Mouse (Mus musculus) heart, postnatal 14 days (tissue): Measurements from ENCODE around the gene Ralgps2. TPM values are rescaled to one million over a fixed set of nuclear protein-coding genes. Genes with fewer than 3 reads are reported as not detected.

ENCODE experiments used
- DNase-seq, 2 experiments: peaks; one replicate each; pipeline ENCODE4 v3.0.0; 2021 to 2022
- intact Hi-C: fragments of 180-260 bp; cut with DNase I; formaldehyde crosslinking; loops from one replicate; pipeline ENCODE4 v1.15.1; 2025
- long read RNA-seq, 2 experiments: library from polyadenylated mRNA; stranded (forward); transcript quantifications; one replicate each; pipeline ENCODE4 v2.0.0; 2021
- total RNA-seq, 2 experiments: library from RNA; stranded (reverse); gene quantifications; 2 replicates each; pipeline ENCODE4 v1.2.3; 2021

Ralgps2 gene
- total RNA-seq = 10 to 100 TPM; 16.3 to 17.1 TPM
- long read RNA-seq, experiment 1, full-length matches to known transcripts = 9 of 10 reads
- long read RNA-seq, experiment 1, partial matches to known transcripts = 1 of 10 reads
- long read RNA-seq, experiment 1, other reads (novel, unspliced or antisense) = 0 of 10 reads
- long read RNA-seq, experiment 2, full-length matches to known transcripts = 11 of 16 reads
- long read RNA-seq, experiment 2, partial matches to known transcripts = 0 of 16 reads
- long read RNA-seq, experiment 2, other reads (novel, unspliced or antisense) = 5 of 16 reads

DNA sequence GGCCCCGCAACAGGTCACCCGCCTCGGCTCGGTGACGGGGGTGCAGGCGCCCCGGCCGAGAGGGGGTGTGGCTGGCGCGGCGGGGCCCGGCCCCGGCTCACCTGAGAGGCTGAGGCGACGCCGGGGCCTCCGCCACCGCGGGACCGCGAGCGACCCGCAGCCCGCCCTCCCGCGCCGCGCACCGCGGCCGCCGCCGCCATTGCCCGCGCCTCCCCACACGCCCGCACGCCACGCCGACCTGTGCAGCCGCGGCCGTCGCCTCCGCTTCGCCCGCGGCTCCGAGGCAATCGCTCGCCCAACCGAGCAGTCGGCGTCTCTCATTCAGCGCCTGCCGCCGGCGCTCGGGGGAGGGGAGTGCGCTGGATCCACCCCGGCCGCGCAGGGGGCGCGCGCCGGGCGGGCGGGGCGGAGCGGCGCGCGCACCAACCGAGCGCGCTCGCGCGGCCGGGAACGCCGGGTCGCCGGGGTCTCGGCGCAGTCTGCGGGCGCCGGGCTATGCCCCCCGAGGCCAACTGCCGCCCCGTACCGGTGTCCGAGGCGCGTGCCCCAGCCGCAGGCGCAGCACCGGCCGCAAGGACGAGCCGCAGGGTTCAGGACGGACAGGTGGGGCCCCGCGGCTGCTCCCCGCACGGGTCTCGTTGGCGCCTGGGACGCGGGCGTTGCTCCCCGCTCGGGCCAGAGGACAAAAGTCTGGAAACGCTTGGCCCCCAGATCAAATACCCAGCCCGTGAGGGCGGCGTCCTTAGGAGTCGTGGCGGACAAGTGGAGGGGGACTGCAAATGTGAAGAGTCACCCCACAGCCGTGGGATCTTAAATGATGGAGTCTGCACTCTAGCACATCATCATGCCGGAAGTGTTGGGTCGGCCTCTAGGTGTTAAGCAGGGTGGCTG is at the start of gene Ralgps2:
Gene Ralgps2 (minus strand): TSS at position 376 of the 891 bp plus-strand sequence.
- intact Hi-C loops = no loop called here
- peak; percentile 66 to 76 for DNase-seq

DNA sequence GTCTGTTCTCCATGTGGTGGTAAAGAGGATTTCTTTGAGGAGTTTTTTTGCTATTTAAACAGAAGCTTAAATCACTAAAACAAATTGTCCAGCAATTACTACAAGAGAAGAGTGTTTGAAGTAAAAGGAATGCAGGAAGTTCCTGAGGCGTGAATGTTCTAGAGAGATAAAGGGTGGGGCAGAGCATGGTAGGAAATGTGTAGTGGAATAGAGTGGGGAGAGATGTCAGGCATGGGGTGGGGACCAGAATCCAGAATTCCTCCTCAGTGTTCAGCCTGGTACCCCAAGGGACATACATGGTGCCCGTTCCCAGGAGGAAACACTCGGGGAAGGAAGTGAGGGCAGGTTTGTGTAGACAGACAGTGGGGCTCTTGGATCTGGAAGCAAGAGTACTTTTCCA is 48.1 kb upstream of the Ralgps2 start:
- DNase-seq = no peak
- intact Hi-C loops = no loop called here

DNA sequence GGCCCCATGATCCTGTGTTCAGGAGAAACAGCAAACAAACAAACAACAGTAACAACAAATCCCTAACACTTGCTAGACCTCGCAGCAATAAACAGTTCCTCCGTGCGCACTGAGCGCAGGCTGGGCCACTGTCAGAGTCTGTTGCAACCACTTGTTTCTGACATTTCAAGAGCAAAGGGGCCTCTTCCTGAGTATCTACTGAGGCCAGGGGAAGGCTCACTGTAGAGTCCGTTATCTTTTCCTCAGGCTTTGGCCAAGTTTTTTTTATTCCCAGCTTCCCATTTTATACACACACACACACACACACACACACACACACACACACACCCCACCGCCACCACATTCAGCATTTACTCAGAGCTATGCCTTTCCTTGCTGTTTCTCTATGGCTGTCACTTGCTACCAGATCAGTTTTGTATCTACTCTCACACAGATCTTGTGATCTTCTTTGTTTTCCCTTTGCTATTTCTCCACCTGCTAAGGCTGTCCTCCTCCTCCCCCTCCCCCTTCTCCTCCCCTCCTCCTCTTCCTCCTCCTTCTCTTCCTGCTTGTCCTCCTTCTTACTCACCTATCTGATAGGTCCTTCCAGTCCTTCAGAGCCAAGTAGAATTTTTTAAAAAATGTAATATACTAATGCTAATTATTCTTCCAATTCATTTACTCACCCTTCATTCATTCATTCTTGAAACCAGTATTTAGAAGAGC is 47.4 kb upstream of the Ralgps2 start:
- intact Hi-C loops = no loop called here
- no peak for DNase-seq

DNA sequence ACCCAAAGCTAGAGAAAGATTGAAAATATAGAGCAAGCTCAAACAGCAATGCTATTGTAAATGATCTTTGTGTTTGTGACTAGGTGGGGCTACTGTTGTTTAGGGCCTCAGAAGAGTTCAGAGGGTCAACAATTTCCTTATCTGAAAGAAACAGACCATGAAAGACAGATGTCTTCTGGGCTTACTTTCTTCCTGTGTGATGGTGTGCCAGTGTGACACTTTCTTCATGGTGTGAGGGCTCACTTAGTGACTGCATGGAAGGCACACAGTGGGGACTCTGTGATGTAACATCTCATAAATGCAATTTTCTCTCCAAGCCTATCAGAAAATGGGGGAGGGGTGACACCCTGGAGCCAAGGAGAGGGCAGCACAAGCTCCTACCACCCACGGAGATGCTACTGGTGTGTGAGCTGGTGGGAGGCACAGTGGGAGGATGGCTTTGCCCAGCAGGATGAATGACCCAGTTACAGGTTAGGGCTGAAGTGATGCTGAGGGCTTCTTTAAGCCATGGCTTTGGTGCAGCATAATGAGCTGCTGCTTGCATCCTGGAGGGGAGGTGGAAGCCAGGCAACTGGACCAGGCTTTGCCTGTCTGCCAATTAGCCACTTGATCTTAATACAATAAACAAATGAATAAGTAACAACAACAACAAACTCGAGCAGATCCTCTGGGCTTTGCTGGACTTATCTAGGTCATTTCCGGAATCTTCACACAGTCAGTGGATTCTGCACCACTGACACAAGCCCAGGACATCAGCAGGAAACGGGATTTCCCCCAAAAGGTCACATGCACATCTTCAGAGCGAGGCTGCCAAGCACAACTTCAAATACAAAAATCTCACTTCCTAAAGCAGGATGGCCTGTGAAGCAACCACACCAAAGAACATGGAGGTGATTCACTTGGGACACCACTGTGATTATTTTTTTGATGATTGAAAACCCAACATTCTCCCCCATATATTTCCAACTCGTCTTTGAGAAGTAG is 46.5 kb upstream of the Ralgps2 start:
- no peak for DNase-seq
- intact Hi-C loops = no loop called here

DNA sequence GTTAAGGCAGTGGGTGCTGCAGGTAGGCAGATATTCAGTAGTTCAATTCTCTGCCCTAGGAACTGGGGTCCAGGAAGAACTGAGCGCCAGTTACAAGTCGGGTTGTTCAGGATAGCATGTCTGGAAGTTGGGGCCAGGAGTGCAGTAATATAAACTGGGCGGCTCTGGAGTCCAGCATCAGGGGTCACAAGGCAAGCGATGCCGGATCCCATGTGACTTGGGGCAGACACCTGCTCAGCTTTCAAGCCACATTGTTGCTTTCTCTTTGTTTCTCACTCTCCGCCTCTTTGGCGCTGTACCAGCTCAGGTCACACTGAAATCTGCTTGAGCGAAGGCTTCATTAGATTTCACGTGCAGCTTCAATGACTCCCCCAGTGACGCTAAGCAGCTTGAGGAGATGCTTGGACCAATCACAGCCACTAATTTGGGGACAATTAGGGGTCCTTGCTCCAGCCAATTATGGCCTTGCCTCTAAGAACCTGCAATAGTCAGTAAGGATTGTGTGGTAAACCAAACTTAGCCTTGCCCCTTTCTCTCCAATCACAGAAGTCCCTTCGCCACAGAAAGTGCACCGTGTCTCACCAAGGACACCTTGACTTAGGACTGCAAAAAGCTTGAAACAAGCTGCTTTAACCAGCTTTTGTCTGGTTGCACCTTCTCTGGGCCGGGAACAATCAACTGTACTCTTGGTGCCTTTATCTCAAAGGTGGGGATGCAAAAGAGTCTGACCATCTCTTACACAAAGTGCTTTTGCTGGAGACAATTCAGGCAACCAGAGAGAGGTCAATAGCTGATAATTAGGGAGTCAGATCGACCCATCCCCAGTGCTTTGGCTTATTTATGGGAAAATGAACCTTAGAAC is 43.8 kb upstream of the Ralgps2 start:
- DNase-seq = no peak
- intact Hi-C loops = no loop called here

DNA sequence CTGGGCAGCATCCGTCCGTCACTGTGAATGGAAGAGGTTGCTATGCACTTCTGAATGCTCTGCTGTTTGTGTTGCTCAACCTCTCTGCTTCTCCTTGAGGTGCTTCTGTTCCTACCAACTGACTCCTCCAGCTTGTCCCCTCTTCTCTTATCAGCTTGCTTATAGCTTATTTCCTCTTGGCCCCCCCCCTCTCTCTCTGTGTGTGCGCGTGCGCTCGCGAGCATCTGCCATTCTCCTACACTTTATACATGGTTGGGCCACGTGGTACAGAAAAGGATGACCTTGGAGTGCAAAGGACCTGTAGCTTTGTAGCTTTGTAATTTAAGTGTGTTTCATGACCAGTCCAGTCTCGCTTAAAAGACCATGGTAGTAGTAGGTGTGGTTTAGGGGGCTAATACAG is 42.5 kb upstream of the Ralgps2 start:
- intact Hi-C loops = no loop called here
- no peak for DNase-seq

DNA sequence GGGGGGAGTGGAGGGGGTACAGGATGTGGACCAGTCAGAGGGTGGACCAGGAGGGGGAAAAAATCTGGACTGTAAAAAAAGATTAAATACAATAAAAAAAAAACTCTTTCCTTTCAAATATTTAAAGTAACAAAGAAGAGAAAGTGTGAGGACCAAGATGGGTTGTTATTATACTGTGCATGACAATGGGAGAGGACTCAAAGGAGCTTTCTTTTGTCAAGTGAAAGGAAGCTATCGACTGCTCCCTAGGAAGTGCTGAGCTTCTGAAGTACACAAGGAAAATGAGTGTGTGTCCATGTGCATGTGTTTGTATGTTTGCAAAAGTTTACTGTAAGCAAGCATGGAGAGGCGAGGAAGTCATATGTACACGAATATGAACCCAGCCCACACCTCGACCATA is 40.3 kb upstream of the Ralgps2 start:
- intact Hi-C loops = no loop called here
- DNase-seq = no peak

DNA sequence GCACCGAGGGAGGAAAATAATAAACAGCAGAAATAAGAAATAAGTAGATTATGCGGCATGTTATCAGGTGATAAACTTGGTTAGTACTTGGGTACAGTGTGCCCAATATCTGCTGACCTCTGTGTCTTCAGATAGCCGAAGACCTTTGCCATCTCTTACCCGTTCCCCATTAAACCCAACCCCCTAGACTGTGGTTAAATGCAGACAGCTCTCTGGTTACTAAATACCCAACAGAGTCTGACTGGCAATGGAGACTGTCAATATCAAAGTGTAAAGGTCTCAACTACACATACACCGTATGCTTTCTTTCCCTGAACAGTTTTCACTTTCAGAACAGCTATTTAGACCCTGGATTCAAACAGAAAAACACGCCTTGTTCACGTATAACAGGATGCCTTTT is 39.2 kb upstream of the Ralgps2 start:
- no peak for DNase-seq

DNA sequence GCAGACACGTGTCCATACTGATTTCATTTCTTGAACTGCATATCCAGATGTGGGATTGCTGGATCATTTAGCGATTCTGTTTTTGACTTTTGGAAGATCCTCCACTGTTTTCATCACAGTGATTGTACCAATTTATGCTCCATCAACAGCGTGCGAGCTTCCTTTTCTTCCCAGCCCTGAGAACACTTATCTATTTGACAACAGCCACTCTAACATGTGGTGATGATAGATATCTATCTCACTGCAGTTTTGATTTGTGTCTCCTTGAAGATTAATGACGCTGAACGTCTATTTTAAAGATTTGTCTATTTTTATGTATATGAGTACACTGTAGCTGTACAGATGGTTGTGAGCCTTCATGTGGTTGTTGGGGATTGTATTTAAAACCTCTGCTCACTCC is 34.4 kb upstream of the Ralgps2 start:
- no peak for DNase-seq
- intact Hi-C loops = no loop called here

More for the DNA sequence above, 39.2 kb upstream of the Ralgps2 start:
- intact Hi-C loops = no loop called here

DNA sequence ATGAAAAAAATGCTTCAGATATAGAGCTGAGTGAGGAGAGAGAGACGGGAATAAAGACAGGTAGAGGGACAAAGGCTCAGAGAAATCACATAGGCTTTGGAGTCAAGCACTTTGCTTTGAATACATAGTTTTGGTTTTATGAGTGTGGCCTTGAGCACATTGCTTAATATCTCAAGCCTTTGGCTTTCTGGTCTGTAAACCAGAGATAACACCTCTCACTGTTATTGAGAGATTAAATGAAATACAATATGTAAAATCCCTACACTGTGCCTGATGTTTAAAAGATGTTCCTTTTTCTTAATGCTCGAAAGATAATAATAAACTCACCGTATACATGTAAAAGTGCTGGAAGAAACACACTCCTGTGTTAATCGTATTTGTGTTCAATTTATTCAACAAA is 33.0 kb upstream of the Ralgps2 start:
- no peak for DNase-seq
- intact Hi-C loops = no loop called here

DNA sequence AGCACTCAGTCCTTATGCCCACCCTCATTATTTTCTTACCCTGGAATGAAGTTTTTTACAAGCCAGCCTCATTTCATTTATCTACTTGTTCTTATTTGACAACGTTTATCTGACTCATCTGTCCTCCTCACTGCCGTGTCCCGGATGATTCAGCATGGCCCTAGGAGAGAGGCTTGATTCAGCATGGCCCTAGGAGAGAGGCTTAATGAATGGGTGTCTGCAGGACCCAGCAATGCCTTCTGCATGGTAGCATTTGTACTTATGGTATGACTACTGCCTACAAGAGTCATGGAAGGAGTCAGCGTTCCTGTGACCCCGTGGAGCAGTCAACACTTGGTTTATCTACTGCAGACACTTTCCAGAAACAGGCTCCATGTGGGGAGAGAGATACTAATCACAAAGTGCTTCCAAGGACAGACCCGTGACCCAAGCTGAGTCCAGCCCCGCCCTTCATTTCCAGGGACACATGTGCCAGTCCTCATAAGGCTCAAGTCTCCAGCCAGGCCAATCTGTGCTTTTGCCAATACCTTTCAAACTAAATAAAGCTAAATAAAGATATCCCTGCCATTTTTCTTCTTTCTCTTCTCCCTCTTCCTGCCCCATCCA is 31.9 kb upstream of the Ralgps2 start:
- intact Hi-C loops = no loop called here

DNA sequence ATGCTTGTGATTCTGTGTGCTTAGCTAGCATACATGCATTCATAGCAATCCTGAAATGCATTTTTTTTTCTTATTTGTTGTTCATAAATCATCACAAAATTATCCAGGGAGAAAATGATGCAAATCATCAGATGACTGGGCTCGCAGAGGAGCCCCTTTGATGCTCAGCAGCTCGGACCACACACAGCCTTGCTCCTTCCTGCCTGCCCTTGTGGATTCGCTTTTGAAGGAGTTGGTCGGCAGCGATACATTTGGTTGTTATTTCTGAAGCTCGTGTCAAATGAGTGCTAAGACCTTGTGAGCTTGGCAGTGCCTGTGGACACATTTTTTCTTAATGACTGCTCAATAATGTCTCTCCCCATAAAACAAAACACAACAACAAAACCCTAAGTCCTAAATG is 31.2 kb upstream of the Ralgps2 start:
- intact Hi-C loops = no loop called here

More for the DNA sequence above, 31.9 kb upstream of the Ralgps2 start:
- no peak for DNase-seq

DNA sequence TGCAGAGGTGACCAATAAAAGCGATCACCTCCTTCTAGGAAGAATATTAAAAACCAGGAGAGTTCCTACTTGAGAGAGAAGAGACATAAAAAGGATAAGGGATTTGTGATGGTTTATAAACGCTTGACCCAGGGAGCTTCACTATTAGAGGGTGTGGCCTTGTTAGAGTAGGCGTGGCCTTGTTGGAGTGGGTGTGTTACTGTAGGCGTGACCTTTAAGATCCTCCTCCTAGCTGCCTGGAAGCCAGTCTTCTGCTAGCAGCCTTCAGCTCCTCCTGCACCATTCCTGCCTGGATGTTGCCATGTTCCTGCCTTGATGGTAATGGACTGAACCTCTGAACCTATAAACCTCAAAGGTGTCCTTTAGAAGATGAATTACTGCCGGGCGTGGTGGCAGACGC is 28.7 kb upstream of the Ralgps2 start:
- intact Hi-C loops = no loop called here
- DNase-seq = no peak

More for the DNA sequence above, 31.2 kb upstream of the Ralgps2 start:
- no peak for DNase-seq

DNA sequence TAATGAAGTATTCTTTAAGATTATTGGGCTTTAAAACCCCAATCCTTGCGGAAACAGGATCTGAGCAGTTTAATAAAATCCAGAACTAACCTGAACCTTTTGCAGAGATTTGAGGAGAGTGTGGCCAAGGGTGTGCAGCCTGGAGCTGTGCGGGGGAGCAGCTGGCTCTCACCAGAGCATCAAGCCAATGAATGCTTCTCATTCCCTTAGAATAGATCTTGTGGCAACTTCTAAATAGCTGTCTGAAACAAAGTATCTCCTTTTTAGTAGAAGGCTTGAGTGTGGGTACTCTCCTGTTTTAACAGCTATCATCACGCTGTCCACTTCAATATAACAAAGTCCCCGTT is 25.1 kb upstream of the Ralgps2 start:
- intact Hi-C loops = no loop called here

DNA sequence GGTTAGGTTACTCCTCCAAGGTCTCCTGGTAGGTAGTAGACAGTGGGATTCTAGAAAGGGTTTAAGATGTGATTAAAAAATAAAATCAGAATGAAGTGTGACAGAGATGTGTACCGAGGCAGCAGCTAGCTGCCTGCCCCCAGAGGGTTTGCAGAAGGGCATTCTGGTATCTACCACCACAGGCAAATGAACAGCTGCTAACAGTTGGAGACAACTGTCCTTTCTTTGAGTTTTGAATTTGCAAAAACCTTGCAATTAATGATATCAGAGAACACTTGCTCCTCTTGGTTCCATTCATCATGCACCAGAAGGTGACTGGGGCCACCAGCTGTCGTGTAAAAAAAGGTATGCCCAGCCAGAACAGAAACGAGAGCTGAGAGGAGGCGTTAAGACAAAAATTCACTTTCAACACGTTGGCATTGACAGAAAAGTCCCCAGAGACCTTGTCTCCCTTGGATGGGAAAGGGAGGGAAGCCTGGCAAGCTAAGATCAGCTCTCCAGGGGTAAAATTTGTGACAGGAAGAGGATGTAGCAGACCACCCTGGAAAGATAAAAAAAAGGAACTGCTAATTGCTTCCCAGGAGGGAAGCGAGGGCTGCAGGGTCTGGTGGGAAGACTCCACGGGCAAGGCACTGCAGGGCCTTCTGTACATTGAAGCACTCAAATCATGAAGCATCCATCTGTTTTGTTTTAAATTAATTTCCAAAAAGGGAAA is 24.6 kb upstream of the Ralgps2 start:
- DNase-seq = no peak
- intact Hi-C loops = no loop called here

More for the DNA sequence above, 25.1 kb upstream of the Ralgps2 start:
- no peak for DNase-seq

DNA sequence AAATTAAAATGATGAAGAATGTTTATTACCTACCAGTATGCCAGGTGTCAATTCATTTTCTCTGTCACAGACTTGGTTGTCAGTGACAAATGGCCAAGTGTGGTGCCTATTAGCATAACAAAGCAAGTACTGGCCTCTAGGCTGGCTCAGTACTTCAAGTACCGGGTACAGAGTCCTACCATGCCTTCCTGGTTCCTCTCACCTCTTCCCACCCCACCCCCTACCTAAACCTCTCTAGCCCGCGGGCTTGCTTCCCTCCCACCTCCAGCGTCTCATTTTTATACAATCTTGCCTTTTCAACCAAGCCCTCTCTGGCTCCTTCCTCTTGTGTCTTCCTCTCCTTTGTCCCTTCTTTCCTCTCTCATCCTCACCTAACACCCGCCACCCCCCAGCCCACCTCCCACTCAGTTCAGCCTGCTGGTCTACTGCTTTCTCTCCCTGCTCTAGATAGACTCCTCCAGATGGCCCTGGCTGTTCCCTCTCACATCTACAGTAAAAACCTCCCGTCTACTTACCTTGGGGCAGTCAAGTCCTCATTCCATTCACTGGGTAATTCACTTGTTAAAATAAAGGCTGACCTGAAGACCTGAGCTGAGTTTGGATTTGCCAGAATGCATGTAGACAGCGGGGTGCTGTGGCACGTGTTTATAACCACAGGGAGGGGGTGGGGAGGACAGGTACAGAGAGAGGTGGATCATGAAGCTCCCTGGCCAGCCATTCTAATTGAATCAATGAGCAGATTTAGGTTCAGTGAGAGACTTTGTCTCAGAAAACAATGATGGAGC is 22.2 kb upstream of the Ralgps2 start:
- no peak for DNase-seq
- intact Hi-C loops = no loop called here

DNA sequence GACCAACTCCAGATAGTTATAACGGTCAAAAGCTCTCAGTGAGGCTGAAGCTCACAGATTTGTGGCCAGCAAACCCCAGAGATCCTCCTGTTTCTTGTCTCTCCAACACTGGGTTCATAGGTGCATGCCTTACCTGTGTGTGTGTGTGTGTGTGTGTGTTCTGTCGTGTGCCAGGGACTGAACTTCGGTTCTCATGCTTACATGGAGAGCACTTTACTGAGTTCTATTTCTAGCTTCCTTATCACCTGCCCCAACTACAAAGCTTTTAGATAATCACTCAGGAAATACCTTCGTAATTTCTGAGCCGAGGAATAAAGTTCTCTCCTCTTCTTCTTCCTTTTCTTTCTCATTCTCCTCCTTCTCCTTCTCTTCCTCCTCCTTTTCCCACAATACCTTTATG is 19.6 kb upstream of the Ralgps2 start:
- intact Hi-C loops = no loop called here
- no peak for DNase-seq
